Mouse (Mus musculus): ENCODE results near the gene Rad51c.
"Not testable (repeated sequence)": the region's sequence is repeated elsewhere in the genome, so short reads cannot be mapped to it uniquely, and the experiment has no call there.

DNA sequence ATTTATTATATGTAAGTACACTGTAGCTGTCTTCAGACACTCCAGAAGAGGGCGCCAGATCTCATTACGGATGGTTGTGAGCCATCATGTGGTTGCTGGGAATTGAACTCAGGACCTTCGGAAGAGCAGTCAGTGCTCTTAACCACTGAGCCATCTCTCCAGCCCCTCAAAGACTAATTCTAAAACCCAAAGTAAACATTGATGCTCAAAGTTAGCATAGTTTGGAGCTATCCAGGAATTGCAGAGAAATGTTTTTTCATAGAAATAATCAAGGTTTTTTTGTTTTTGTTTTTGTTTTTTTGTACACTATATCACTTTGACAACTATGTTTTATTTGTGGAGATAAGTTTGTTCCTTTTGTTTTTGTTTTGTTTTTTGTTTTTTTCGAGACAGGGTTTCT is 40.8 kb upstream of the Rad51c start:
- TF ChIP-seq POLR2A (IDR thresholded peaks at IDR 0.05; ENCODE audit: control insufficient read depth, extremely low read depth, insufficient read depth, low read length, poor library complexity); CTCF (IDR thresholded peaks at IDR 0.05; ENCODE audit: borderline replicate concordance, control insufficient read depth, extremely low read depth, insufficient read depth, low read length, poor library complexity): not testable (repeated sequence)
